Mouse (Mus musculus): Measurements from ENCODE around the gene Focad. TPM values are rescaled to one million over a fixed set of nuclear protein-coding genes. Genes with fewer than 3 reads are reported as not detected.

Gene Focad
- total RNA-seq, 1 experiment = 14.7 TPM

DNA sequence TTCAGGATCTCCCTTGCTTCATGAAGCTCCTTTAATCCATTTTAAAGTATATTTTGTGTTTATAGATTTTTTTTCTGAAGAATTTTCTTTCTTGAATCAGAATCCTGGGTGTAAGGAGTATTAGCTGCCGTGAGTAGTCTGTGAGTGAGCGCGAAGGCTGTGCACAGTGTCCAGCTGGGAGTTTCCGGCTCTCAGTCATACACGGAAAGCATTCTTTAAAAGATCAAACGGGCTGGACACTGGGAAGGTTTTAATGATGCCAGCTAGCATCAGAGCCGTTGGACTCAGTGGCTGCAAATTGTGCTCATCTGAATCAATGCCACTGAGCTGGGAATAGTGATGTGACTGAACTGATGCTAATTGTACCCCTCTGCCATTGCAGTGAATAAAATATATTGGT is 143.9 kb downstream of the Focad start:
- TF ChIP-seq CHD2 (IDR thresholded peaks at IDR 0.05; ENCODE audit: low read depth, low read length) (no peak), ZNF384 (IDR thresholded peaks at IDR 0.05; ENCODE audit: low read depth, low read length) (no peak), ZC3H11A (IDR thresholded peaks at IDR 0.05; ENCODE audit: borderline replicate concordance, low read depth, low read length) (no peak), MAFK (IDR thresholded peaks at IDR 0.05; ENCODE audit: insufficient read depth, low read depth, low read length) (no peak), HCFC1 (IDR thresholded peaks at IDR 0.05; ENCODE audit: borderline replicate concordance, insufficient read depth, low read length) (no peak)
- no peak overlapping the region for H3K27ac ChIP-seq (ENCODE audit: insufficient read depth, low read depth, low read length, poor library complexity, severe bottlenecking)
- DNase-seq (ENCODE audit: low read depth, low spot score) = no peak
- no peaks in the 10 kb centered on the region for H3K9me3 ChIP-seq (ENCODE audit: control insufficient read depth, insufficient read depth, low read depth, low read length)
- no peak overlapping the region for H3K9ac ChIP-seq (ENCODE audit: insufficient read depth, low read depth, low read length, poor library complexity, severe bottlenecking)
- no peaks in the 10 kb centered on the region for H3K36me3 ChIP-seq (ENCODE audit: control insufficient read depth, insufficient read depth, low read length, poor library complexity, severe bottlenecking)
- H3K4me3 ChIP-seq (ENCODE audit: insufficient read depth in 1 of 2, low read depth in 1 of 2, low read length in 2 of 2, poor library complexity in 1 of 2, severe bottlenecking in 1 of 2) = no peak overlapping the region
- in situ Hi-C loops (cut with MboI; ENCODE audit: low sequenced_read_pairs in 2 of 2, unreplicated experiment in 2 of 2) = no loop called here
- H3K4me1 ChIP-seq (ENCODE audit: control insufficient read depth in 2 of 2, insufficient read depth in 2 of 2, low read length in 2 of 2, poor library complexity in 1 of 2) = no peaks in the 10 kb centered on the region

GRCm38 (mm10) chr4:88243834-88244233 is 149.4 kb downstream of the Focad start:
- Histone ChIP-seq H3K9ac (ENCODE audit: insufficient read depth, low read depth, low read length, poor library complexity, severe bottlenecking) (no peak overlapping the region), H3K4me1 (ENCODE audit: control insufficient read depth in 2 of 2, insufficient read depth in 2 of 2, low read length in 2 of 2, poor library complexity in 1 of 2) (no peaks in the 10 kb centered on the region), H3K4me3 (ENCODE audit: insufficient read depth in 1 of 2, low read depth in 1 of 2, low read length in 2 of 2, poor library complexity in 1 of 2, severe bottlenecking in 1 of 2) (no peak overlapping the region), H3K9me3 (ENCODE audit: control insufficient read depth, insufficient read depth, low read depth, low read length) (no peaks in the 10 kb centered on the region), H3K27ac (ENCODE audit: insufficient read depth, low read depth, low read length, poor library complexity, severe bottlenecking) (no peak overlapping the region), H3K36me3 (ENCODE audit: control insufficient read depth, insufficient read depth, low read length, poor library complexity, severe bottlenecking) (no peaks in the 10 kb centered on the region)
- TF ChIP-seq MAFK (IDR thresholded peaks at IDR 0.05; ENCODE audit: insufficient read depth, low read depth, low read length) = no peak
- TF ChIP-seq HCFC1 (IDR thresholded peaks at IDR 0.05; ENCODE audit: borderline replicate concordance, insufficient read depth, low read length) = no peak
- TF ChIP-seq CHD2 (IDR thresholded peaks at IDR 0.05; ENCODE audit: low read depth, low read length) = no peak
- no peak for TF ChIP-seq ZC3H11A (IDR thresholded peaks at IDR 0.05; ENCODE audit: borderline replicate concordance, low read depth, low read length)
- TF ChIP-seq ZNF384 (IDR thresholded peaks at IDR 0.05; ENCODE audit: low read depth, low read length) = no peak
- no peak for DNase-seq (ENCODE audit: low read depth, low spot score)
- in situ Hi-C loops (cut with MboI; ENCODE audit: low sequenced_read_pairs in 2 of 2, unreplicated experiment in 2 of 2) = no loop called here

- in situ Hi-C loops (cut with MboI; ENCODE audit: low sequenced_read_pairs in 2 of 2, unreplicated experiment in 2 of 2) = no loop called here
These were observed 151.1 kb downstream of the Focad start for GRCm38 (mm10) chr4:88245494-88245893.

GRCm38 (mm10) chr4:88261349-88261748 is 166.9 kb downstream of the Focad start:
- H3K9ac ChIP-seq (ENCODE audit: insufficient read depth, low read depth, low read length, poor library complexity, severe bottlenecking) = no peak overlapping the region
- H3K4me3 ChIP-seq (ENCODE audit: insufficient read depth in 1 of 2, low read depth in 1 of 2, low read length in 2 of 2, poor library complexity in 1 of 2, severe bottlenecking in 1 of 2) = no peak overlapping the region
- no peaks in the 10 kb centered on the region for H3K9me3 ChIP-seq (ENCODE audit: control insufficient read depth, insufficient read depth, low read depth, low read length)
- no peak for DNase-seq (ENCODE audit: low read depth, low spot score)
- TF ChIP-seq ZNF384 (IDR thresholded peaks at IDR 0.05; ENCODE audit: low read depth, low read length) (no peak), CHD2 (IDR thresholded peaks at IDR 0.05; ENCODE audit: low read depth, low read length) (no peak), HCFC1 (IDR thresholded peaks at IDR 0.05; ENCODE audit: borderline replicate concordance, insufficient read depth, low read length) (no peak), MAFK (IDR thresholded peaks at IDR 0.05; ENCODE audit: insufficient read depth, low read depth, low read length) (no peak), ZC3H11A (IDR thresholded peaks at IDR 0.05; ENCODE audit: borderline replicate concordance, low read depth, low read length) (no peak)
- no peak overlapping the region for H3K27ac ChIP-seq (ENCODE audit: insufficient read depth, low read depth, low read length, poor library complexity, severe bottlenecking)
- in situ Hi-C loops (cut with MboI; ENCODE audit: low sequenced_read_pairs in 2 of 2, unreplicated experiment in 2 of 2) = no loop called here
- no peaks in the 10 kb centered on the region for H3K4me1 ChIP-seq (ENCODE audit: control insufficient read depth in 2 of 2, insufficient read depth in 2 of 2, low read length in 2 of 2, poor library complexity in 1 of 2)
- no peaks in the 10 kb centered on the region for H3K36me3 ChIP-seq (ENCODE audit: control insufficient read depth, insufficient read depth, low read length, poor library complexity, severe bottlenecking)

More at GRCm38 (mm10) chr4:88245494-88245893, 151.1 kb downstream of the Focad start:
- no peak overlapping the region for H3K27ac ChIP-seq (ENCODE audit: insufficient read depth, low read depth, low read length, poor library complexity, severe bottlenecking)
- H3K9ac ChIP-seq (ENCODE audit: insufficient read depth, low read depth, low read length, poor library complexity, severe bottlenecking) = no peak overlapping the region
- no peak for DNase-seq (ENCODE audit: low read depth, low spot score)
- no peaks in the 10 kb centered on the region for H3K36me3 ChIP-seq (ENCODE audit: control insufficient read depth, insufficient read depth, low read length, poor library complexity, severe bottlenecking)
- no peak overlapping the region for H3K4me3 ChIP-seq (ENCODE audit: insufficient read depth in 1 of 2, low read depth in 1 of 2, low read length in 2 of 2, poor library complexity in 1 of 2, severe bottlenecking in 1 of 2)
- TF ChIP-seq ZC3H11A (IDR thresholded peaks at IDR 0.05; ENCODE audit: borderline replicate concordance, low read depth, low read length) = no peak
- H3K4me1 ChIP-seq (ENCODE audit: control insufficient read depth in 2 of 2, insufficient read depth in 2 of 2, low read length in 2 of 2, poor library complexity in 1 of 2) = no peaks in the 10 kb centered on the region
- no peaks in the 10 kb centered on the region for H3K9me3 ChIP-seq (ENCODE audit: control insufficient read depth, insufficient read depth, low read depth, low read length)

GRCm38 (mm10) chr4:88264536-88264935 is 170.1 kb downstream of the Focad start:
- in situ Hi-C loops (cut with MboI; ENCODE audit: low sequenced_read_pairs in 2 of 2, unreplicated experiment in 2 of 2) = no loop called here
- TF ChIP-seq CHD2 (IDR thresholded peaks at IDR 0.05; ENCODE audit: low read depth, low read length) = no peak

More at GRCm38 (mm10) chr4:88264536-88264935, 170.1 kb downstream of the Focad start:
- H3K9me3 ChIP-seq (ENCODE audit: control insufficient read depth, insufficient read depth, low read depth, low read length) = no peaks in the 10 kb centered on the region
- no peak overlapping the region for H3K4me3 ChIP-seq (ENCODE audit: insufficient read depth in 1 of 2, low read depth in 1 of 2, low read length in 2 of 2, poor library complexity in 1 of 2, severe bottlenecking in 1 of 2)
- no peaks in the 10 kb centered on the region for H3K36me3 ChIP-seq (ENCODE audit: control insufficient read depth, insufficient read depth, low read length, poor library complexity, severe bottlenecking)
- no peaks in the 10 kb centered on the region for H3K4me1 ChIP-seq (ENCODE audit: control insufficient read depth in 2 of 2, insufficient read depth in 2 of 2, low read length in 2 of 2, poor library complexity in 1 of 2)
- H3K9ac ChIP-seq (ENCODE audit: insufficient read depth, low read depth, low read length, poor library complexity, severe bottlenecking) = no peak overlapping the region
- DNase-seq (ENCODE audit: low read depth, low spot score) = no peak
- H3K27ac ChIP-seq (ENCODE audit: insufficient read depth, low read depth, low read length, poor library complexity, severe bottlenecking) = no peak overlapping the region
